Mouse (Mus musculus) embryo, embryonic 10.5 days (tissue): ENCODE measurements around the gene Anapc1.

Experiments
- DNase-seq: peaks from one replicate; pipeline ENCODE4 v3.0.0-alpha.2; 2015; ENCODE audit warnings: low spot score

Anapc1 gene

GRCm38 (mm10) chr2:128686921-128687557, at the start of gene Anapc1:
TSS of gene Anapc1 (minus strand) at chr2:128687391.
- DNase-seq: peak; percentile 93

GRCm38 (mm10) chr2:128735089-128735488, 47.9 kb upstream of the Anapc1 start:
- DNase-seq: no peak

GRCm38 (mm10) chr2:128731951-128732350, 44.8 kb upstream of the Anapc1 start:
- no peak for DNase-seq

GRCm38 (mm10) chr2:128731514-128731913, 44.3 kb upstream of the Anapc1 start:
- DNase-seq: no peak

GRCm38 (mm10) chr2:128729141-128729540, 42.0 kb upstream of the Anapc1 start:
- DNase-seq: no peak

GRCm38 (mm10) chr2:128728066-128728465, 40.9 kb upstream of the Anapc1 start:
- DNase-seq: no peak

GRCm38 (mm10) chr2:128727552-128727951, 40.4 kb upstream of the Anapc1 start:
- DNase-seq: no peak

GRCm38 (mm10) chr2:128726626-128727025, 39.4 kb upstream of the Anapc1 start:
- DNase-seq: no peak

- no peak for DNase-seq
These were observed 38.9 kb upstream of the Anapc1 start for GRCm38 (mm10) chr2:128726067-128726466.

- DNase-seq: no peak
These were observed 35.0 kb upstream of the Anapc1 start for GRCm38 (mm10) chr2:128722106-128722710.

GRCm38 (mm10) chr2:128719380-128719779, 32.2 kb upstream of the Anapc1 start:
- DNase-seq: no peak

- DNase-seq: no peak
These were observed 28.8 kb upstream of the Anapc1 start for GRCm38 (mm10) chr2:128715979-128716378.

GRCm38 (mm10) chr2:128714724-128715241, 27.6 kb upstream of the Anapc1 start:
- DNase-seq: peak; percentile 58

- DNase-seq: peak; percentile 88
These were observed 26.4 kb upstream of the Anapc1 start for GRCm38 (mm10) chr2:128713548-128714003.

GRCm38 (mm10) chr2:128712940-128713339, 25.7 kb upstream of the Anapc1 start:
- peak; percentile 58 for DNase-seq

- no peak for DNase-seq
These were observed 23.4 kb upstream of the Anapc1 start for GRCm38 (mm10) chr2:128710609-128711008.

GRCm38 (mm10) chr2:128709264-128709663, 22.1 kb upstream of the Anapc1 start:
- DNase-seq: peak; percentile 17

GRCm38 (mm10) chr2:128704474-128704873, 17.3 kb upstream of the Anapc1 start:
- DNase-seq: no peak

- peak; percentile 74 for DNase-seq
These were observed 12.2 kb upstream of the Anapc1 start for GRCm38 (mm10) chr2:128699201-128699885.

GRCm38 (mm10) chr2:128698693-128699181, 11.5 kb upstream of the Anapc1 start, which contains the start of gene Mertk:
TSS of gene Mertk (plus strand) at chr2:128698956.
- peak; percentile 96 for DNase-seq

GRCm38 (mm10) chr2:128698140-128698692, 11.0 kb upstream of the Anapc1 start:
- DNase-seq: peak; percentile 94

GRCm38 (mm10) chr2:128697566-128697965, 10.4 kb upstream of the Anapc1 start:
- no peak for DNase-seq
